Mouse (Mus musculus) right cerebral cortex, adult 2 months (tissue): Measurements from ENCODE around the gene Mfsd1.
A peak's percentile ranks its signal among the peaks of the same experiment; 100 is the strongest.

Experiments used
- DNase-seq, 2 experiments: peaks; one replicate each; pipeline ENCODE4 v3.0.0; 2021 to 2022; ENCODE audit warnings: low spot score in 2 of 2

Gene Mfsd1

DNA sequence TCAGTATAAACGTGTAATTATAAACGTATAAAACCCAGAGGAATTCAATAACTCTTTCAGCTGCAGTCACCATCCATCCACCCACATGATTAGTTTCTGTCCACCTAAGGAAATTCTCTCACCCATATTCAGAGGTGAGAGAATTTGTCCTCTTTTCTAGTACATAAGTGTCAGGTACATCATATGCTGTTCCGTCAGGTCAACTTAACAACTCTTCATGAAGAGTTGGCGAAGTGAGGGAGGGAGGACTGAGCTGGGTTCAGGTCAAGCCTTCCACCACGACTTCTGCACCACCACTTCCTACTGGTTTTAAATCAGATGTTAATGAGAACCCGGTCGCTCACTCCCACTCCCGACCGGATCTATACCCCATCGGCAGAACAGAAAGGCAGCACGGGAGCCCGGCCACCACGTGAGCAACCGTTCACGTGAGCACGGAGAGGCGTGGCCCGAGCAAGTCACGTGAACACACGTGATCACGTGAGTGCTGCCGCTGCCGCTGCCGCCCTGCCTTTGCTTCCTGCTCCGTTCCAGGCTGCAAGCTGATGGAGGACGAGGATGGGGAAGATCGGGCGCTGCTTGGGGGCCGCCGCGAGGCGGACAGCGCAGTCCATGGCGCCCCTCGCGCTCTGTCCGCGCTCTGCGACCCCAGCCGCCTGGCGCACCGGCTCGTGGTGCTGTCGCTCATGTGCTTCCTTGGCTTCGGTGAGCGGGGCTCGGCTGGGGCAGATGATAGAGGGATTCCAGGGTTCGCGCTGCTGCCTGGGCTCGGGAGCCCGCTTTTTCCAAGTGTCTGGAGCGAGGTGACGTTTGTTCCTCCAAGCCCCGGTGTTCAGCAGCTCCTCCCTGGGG, at the start of gene Mfsd1:
Gene Mfsd1 (plus strand): TSS at position 469 of the 852 bp plus-strand sequence.
- DNase-seq, result peak; percentile 80 to 83

DNA sequence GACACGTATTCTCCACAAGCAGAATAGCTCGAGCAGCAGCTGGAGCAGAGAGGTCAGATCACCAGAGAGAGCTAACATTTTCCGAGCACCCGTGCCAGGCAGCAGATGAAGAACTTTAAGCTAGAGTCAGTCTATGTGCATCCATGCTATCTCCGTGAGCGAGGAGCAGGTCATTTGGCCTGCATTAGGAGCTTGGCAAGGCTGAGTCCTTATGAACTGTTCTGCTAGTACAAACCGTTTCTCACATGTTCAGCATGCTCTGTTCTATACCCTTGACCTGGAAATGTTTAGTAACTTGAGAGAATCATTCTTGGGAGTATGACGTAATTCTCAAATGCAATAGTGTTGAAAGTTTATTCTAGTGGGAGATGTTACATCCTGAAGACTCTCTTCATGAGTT, 38.9 kb upstream of the Mfsd1 start:
- no peak for DNase-seq

DNA sequence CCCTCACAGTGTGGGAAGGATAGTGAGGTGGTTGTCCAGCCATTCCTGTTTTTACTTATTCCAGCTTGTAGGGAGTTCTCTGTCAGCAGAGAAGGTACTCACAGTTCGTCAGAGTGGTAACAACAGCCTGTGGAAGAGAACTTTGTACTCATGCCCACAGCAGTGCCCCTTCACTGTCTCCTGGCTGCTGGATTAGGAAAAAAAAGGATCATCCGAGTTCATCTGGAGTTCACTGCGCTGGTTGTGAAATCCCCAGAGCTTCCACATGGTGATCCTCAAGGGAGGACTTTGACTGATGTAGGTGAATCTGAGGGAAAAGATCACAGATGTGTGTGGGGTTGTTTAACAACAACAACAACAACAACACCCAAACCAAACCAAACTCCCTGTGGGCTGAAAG, 31.3 kb upstream of the Mfsd1 start:
- DNase-seq, result no peak

DNA sequence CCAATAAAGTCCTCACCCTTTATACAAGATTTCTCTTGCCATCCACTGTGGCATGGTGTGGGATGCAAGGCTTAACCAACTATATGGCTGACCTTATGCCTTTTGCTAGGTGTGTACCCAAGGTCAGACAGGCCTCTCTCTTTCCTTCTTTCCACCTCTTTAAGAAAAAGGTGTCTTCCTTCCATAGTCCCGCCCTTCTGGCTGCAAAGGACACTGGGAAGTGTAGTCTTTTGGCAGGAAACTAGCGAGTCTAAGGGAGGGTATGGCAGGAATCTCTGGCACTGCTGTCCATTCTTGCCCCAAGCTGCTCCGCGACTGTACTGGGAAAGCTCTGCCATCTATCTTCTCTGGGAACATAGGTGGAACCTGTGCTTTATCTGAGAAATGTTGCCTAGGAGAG, 29.3 kb upstream of the Mfsd1 start:
- no peak for DNase-seq

DNA sequence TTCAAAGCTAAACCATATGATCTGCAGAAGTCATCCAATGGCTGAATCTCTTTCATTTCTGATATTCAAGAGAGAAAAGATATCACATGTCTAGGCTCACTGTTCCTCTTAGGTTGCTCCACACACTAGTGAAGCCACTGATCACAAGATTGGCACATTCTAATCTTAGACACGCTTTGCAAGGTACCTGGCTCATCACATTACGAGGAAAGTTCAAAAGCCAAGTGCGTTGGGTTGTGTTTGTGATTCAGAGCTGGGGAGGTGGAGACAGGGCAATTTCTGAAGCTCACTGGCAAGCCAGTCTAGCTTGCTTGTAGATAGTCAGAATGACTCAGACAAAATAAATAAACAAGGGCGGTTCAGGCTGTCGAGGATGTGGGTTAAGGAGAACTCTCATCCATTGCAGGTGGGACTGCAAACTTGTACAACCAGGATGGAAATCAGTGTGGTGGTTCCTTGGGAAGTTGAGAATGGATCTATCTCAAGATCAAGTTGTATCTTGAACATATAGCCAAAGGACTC, 28.6 kb upstream of the Mfsd1 start:
- DNase-seq, result no peak

DNA sequence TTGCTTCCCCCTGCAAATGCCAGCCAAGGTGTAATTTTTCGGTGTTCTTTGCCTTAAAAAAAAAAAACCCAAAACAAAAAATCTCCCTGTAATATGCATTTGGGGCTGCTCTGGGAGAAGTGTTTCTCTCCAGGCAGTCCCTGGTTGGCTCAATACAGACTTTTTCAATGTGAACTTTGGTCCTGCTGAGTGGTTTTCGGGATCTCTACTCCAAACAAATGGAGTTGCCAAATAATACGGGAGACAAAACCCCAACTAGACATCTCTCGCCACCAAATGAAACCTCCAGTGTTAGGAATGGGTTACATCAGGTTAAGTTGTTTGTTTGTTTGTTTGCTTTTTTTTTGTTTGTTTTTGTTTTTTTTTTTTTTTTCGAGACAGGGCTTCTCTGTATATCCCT, 27.3 kb upstream of the Mfsd1 start:
- no peak for DNase-seq

DNA sequence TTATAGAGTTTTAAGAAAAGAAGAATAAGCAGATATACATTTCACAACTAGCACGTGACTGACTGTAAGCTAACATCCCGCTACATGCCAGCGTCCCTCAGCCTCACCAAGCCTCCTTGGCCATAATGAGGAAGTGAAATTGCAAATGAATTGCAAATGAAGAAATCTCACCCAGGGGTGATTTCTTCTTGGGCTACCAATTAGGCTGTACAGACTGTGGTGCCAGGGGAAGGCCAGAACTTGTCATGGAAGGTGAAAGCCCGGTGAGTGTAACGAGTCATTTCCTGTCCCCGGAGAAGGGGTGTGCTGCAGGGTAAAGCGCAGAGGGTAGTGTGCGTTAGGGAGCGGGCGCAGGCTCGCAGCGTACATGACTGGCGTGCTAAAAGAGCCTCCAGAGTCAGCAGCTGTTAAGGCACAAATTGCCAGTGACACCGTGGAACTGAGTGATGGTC, 25.3 kb upstream of the Mfsd1 start:
- DNase-seq, result no peak

DNA sequence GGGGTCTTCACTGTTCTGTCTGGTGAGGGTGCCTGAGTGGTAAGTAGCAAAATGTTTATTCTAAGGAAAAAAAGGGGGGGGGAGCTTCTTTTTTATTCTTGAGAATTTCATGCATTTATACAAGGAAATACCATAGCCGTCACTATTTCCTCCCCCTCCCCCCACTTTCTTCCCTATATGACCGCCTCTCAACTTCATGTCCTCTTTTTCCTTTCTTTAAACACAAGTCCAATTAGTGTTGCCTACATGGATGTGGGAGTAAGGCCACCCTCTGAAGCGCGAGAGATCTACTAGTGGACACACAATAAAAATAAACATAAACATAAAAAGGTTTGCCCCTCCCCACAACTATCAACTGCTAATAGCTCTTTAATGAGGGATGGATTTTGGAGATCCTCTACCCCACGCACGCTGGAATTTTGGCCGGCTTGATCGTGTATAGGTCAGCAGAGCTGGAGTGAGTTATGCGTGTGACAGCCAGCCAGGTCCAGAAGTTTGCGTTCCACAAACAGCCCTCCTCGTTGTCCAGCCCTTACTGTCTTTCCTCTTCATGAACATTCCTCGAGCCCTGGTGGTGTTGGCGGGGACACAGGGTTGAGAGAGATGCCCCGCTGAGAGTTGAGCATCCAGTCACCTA, 24.7 kb upstream of the Mfsd1 start:
- no peak for DNase-seq

DNA sequence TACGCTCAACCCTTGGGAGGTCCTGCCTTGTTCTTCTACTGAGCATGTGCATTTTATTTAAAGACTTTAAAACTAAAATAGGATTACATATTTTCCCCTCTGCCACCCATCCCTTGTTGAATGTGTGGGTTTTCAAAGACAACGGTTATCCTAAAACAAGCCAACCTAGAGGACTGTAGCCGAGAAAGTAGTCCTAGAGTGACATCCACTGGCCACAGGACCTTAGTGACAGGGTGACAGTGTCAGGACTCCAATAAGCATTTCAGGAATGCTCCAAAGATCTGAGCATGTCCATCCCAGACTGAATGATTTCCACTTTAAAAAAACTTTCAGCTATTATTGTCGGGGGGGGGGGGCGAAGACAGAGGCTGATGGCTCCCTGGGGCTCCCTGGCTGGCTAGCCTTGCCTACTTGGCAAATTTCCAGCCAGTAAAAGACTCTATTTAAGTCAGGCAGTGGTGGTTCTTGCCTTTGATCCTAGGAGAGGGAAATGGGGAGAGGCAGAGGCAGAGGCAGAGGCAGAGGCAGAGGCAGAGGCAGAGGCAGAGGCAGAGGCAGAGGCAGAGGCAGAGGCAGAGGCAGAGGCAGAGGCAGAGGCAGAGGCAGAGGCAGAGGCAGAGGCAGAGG, 17.7 kb upstream of the Mfsd1 start:
- peak in 1 of 2 experiments; percentile 11 for DNase-seq

DNA sequence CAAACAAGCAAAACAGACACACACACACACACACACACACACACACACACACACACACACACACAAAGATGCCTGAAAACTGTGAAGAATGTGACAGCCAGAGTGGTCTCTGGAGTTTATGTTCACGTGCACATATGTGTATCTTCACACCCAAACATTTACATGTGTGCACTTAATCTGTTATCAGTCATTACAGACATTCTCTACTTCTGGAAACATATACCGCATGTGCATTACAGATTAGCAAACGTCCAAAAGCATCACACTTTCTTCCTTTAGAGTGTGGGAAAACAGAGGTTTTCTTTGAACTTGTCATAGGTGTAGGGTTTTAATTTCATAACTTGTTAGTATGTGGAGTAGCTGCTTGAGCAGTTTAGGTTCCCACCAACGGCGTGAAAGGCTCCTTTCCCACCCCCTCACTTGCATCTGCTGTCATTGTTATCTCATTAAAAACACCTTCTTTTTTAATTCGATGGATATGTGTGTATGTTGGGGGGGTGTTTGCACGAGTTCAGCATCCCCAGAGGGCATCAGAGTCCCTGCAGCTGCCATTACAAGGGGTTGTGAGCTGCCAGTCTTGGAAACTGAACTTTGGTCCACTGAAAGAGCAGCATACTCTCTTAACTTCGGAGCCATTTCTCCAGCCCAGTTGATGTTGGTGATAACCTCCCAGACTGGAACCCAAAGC, 16.9 kb upstream of the Mfsd1 start:
- no peak for DNase-seq

DNA sequence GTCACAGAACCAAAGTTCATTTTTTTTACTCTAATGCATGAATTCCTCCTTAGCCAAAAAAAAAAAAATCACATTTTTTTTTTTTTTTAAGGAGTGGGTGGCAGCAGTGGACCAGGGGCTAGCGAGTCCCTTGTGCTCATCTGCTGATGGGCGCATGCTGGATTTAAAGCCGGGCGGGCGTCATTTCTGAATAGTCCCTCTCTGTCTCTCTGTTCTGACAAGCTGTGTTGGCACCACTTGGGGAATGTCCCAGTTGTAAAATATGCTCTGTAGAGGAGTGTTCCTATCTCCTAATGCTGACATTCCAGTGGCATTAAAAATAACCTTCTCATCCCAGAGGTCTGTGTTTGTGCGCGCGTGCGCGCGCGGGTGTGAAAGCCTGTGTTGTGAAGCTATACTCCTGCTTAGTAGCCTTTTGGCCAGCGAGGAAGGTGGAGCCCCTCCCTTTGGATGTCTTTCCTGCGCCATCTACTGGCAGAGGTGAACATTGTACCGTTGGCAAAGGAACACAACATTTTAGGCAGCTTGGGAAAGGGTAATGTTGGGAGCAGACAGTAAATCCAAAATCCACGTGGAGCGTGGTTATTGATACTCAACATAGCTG, 14.4 kb upstream of the Mfsd1 start:
- peak; percentile 79 for DNase-seq

DNA sequence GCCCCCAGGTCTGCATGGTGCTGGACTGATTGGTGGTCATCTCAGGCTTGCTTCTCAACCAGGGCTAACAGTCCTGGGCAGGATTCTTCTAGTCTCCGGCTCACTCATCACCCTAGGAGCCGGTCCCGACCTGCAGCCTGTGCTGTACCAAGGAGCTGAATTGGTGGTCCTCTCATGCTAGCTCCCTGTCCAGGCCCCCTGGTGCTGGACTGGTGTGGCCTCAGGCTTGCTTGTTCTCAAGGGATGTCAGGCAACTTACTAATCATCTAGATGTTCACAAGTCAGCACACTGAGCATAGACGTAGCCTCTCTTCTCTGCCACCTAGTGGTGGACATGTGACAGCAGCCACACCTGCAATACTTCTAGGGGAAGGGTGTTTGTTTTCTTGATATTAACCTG, 9.6 kb upstream of the Mfsd1 start:
- DNase-seq, result peak in 1 of 2 experiments; percentile 11

DNA sequence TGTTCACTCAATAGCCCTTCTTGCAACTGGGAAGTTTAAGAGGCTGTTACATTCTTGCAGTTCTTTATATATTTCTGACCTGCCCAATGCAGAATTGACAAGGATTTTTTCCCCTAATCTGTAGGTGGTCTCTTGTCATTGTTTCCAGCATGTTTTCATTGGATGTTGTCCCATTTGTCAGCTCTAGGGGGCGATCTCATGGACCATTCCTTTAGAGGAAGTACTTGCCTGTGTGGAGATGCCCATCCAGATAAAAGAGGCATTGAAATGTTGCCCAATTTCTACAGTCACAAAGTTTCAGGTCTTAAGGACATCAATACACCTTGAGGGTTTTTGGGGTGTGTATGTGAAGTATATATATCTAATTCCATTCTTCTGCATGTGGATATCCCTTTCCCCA, 9.0 kb upstream of the Mfsd1 start:
- DNase-seq, result no peak

DNA sequence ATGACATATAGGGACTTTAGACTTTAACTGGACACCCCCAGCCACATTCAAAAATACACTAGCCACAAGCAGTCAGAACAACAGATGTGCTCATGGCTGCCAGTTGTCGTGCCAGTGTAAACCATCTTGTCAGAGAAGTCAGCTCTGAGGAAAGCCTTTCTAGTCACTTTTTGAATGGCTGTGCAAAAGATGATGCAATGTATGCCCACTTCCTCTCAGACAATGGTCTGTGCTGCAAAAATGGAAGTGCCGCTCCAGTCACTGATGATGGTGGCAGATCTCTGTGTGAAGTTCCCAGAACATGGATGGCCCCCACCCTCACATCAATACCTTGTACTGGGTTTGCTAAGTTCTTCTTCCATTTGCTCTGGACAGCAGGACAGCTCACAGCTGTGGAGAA, 6.3 kb upstream of the Mfsd1 start:
- no peak for DNase-seq

DNA sequence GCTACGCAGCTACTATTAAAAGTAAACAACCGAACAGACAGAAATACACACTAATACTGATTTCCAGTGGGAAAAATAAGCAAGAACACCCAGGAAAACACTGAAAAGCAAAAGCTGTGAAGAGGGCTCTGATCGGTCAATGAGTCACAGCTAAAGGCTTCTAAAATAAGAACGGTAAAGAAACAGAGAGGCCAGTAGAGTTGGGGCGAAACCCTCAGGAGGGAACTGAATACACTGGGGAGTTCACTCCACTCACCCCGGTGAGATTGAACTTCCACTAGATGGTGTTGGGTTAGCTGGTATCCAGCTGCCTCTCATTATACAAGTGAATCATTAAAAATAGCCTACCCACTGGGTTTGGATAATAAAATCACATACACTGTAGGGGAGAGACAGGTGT, 5.8 kb upstream of the Mfsd1 start:
- DNase-seq, result no peak

DNA sequence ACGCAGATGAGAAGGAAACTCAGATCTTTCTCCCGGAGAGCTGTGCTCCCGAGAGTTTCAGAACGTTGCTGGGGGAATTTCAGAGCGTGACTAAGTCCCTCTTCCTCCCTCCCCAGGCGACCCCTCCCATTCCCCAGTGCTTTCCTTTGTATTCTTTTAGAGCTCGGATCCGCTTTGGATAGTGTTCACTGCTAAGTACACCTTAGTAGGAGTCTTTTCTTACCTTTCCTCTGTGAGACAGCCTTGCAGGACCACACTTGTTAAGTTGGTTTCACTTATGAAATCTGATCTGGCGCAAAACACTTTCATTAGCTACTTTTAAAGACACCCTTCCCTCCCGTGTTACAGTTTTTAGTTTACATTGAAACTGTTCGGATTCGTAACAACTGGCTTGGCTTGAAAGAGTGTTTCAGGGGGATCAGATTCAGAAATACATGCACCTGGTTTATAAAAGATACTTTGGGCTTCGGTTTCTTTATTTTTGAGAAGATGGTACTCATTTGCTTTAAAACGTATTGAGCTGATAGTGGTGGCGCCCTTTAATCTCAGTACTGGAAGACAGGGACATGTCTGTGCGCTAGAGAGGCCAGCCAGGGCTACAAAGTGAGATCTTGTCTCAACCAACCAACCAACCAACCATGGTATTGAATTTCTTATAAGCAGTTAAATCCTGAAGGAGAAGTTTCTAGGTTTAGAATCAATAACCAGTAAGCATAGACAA, 744 bp downstream of the Mfsd1 start:
- no peak for DNase-seq

DNA sequence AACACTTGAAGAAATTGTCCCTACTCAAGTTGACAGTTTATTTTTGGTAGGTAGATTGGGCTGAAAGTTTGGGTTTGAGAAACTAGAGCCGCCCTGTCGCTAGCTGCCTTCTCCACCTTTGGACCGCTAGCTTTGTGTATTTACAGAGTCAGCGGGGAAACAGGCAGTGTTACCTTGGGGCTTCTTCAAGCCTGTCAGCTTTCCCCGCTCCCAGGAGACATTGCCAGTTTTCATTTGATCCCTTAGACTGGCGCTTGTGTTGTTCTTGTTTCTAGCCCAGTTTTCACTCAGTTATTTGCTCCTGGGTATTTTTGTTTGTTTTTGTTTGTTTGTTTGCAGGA, 1.3 kb downstream of the Mfsd1 start:
- no peak for DNase-seq

DNA sequence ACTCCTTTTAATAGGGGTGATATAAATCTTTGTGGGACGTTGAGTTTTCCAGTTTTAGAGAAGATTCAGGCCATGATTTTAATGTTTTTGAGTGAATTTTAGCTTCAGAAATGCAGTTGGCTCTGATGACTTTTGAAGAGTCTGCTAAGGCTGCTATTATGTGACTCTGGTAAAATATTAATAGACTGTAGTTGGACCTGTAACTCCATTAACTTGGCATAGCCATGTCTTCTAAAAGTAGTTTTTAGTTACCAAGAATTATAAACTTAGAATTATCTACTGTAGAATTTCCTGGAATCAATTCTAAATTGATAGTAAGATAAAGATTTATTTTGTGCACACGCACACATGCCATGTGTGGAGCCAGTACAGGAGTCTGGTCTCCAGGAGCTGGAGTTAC, 4.0 kb downstream of the Mfsd1 start:
- DNase-seq, result no peak

DNA sequence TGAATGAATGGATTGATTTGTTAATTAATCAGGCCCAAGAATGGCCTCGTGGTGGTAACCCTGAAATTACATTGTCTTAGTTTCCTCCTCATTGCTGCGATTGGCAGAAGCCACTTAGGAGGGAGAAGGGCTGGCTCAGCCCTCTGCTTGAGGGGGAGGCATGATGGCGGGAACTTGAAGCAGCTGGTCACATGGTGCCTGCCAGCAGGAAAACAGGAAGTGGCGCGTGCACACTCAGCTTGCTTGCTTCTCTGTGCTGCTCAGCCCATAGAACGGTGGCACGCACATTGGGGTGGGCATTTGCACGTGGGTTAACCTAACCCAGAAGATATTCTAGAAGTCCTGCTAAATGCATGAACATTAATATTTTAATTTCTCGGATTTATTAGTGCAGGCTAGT, 4.9 kb downstream of the Mfsd1 start:
- DNase-seq, result peak in 1 of 2 experiments; percentile 6

DNA sequence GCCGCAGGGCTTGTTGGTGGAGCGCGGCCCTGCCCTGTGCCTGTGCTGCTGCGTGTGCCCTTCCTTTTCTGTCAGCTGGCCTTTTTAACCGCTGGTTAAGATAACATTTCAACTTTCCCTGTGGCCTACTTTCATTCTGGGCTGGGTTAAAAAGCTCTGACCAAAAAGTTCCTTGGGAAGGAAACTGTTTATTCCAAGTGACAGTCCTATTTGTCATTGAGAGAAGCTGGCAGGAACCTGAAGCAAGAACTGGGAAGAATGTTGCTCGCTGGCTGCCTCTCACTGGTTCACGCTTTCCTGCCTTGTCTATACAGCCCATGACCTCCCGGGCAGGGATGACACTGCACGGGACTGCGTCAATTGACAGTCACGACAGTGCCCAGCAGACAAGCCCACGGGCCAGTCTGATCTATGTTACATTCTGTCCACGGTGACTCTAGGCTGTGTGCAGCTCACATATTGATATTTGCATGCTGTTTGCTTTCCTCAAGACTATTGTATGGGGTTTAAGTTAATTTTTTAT, 19.1 kb downstream of the Mfsd1 start:
- DNase-seq, result no peak

DNA sequence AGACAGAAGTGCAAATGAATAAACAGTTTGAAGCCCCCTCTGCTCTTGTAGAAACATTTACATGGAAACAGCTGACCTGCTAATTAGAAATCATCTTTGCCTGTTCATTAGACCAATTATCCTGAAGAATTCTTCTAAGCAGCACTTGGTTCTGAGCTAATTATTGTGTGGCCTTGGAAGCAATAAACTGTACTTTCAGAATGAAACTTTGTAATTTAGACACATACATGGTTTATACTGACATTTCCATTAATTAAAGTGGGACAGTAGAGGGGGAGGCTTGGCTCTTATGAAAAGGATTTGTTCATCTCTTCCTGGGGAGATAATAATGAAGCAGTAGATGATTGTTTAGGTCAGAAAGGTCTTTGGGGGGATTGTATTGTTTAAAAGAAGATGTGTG, 35.7 kb downstream of the Mfsd1 start:
- DNase-seq, result no peak
